Mouse (Mus musculus): ENCODE measurements around the gene Slc17a8.

- TF ChIP-seq CTCF (IDR thresholded peaks at IDR 0.05; ENCODE audit: low read depth, low read length) (no peak), POLR2A (IDR thresholded peaks at IDR 0.05; ENCODE audit: insufficient read depth, low read length) (no peak)
Observed at GRCm38 (mm10) chr10:89565301-89566022, 55.6 kb downstream of the Slc17a8 start.
